Mouse (Mus musculus) MEL-GATA-1-ER (cell line): ENCODE results near the gene Nefh.
A peak's percentile ranks its signal among the peaks of the same experiment; 100 is the strongest.

ENCODE experiments used
- DNase-seq: peaks from one replicate; pipeline ENCODE4 v3.0.0-alpha.2; 2012; ENCODE audit warnings: low read depth; ENCODE audit errors: extremely low read depth

The Nefh gene

DNA sequence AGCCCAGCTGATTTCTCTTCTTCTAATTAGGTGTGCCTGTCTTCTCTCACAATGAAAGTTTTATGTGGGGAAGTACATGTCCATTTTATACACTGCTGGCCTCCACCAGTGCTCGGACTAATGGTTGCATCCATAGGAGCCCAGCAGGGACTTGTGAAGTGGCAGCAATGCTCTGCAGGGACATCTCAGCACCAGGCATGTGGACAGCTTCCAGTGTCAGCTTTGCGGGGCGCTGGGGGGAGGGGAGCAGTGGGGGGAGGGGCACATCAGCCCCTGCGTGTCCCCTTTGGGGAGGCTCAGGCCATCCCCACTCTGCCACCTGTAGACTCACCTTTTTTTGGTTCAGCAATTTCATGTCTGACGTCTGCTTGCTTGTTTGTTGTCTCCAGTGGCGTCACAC, 5.5 kb upstream of the Nefh start:
- no peak for DNase-seq

DNA sequence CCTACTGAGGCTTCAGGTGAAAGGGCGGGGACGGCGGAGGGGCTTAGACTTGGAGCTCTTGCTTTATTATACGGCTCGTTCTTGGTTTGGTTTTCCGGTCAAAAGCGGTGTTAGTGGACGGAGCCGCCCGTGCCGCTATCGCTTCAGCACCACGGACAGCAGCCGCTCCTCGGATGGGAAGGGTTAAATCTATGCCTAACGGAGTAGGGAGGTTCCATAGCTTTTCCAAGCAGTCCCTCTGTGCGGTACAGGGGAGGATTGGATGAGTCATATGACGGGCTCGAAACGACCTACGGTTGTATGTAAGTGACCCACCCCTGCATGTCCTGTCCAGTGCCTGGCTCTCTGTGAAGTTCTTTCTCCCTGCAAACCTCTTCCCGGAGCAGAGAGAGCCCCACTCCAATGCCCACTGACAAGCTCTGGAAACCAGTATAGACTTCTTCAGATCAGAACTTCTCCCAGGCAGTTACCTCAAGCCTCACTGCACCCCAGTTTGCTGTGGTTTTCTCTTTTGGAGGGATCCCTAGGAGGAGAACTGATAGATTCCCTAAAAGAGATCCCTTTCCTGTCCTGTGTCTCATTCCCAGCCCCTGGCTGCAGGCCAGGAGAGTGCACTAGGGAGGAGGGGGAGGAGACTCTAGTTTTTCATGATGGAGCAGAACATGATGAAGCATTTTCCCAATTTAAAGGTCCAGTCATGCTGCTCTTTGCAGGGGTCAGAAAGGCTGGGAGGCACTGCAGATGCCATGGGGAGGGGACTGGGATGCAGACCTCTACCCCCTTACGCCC, 1.6 kb upstream of the Nefh start:
- no peak for DNase-seq

DNA sequence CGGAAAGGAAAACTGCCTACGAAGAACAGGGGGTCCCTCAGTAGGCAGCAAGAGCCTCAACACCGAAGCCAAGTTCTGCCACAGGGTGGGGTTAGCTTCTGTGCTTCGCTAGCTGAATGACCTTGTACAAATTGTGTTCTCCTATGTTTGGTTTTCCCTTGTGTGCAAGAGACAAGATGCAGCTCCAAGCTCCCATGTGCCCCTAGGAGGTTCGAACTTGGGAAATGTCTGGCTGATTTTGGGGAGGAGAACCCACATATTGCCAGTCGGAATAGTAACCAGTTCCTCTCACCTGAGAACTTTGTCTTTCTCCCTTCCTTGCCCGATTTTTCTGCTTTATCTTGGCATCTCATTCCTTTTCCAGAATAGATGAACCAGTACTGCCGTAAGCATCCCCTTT, 928 bp upstream of the Nefh start:
- DNase-seq, result no peak

DNA sequence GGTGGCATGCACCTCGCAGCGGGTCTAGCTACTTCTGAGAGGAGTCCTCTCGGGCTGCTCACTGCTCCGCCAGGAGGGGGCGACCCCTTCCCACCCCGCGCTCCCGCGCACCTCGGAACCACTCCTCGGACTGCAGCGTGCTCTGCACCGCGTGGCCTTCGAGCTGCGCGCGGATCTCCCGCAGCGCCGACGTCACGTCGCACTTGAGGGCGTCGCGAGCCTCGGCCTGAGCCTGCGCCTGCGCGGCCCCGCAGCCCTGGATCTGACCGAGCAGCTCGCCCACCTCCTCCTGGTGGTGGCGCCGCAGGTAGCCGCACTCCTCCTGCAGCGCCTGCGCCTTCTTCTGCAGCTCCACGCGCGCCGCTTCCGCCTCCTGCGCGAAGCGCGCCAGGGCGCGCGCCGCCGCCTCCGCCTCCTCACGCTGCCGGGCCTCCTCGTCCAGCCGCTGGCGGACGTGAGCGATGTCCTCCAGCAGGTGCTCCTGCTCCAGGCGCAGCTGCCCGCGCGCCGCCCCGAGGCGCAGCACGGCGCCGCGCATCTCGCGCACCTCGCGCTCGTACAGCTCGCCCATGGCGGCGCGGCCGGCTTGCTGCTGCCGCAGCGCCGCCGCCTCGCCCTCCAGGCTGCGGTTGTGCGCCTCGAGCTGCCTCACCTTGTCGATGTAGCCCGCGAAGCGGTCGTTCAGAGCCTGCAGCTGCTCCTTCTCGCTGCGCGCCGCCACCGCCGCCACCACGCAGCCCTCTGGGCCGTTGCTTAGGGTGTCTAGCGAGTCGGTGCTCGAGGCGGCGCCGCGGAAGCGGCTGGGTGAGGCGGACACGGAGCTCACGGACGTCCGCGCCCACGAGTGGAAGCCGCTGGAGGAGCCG, 684 bp downstream of the Nefh start:
- DNase-seq, result no peak

DNA sequence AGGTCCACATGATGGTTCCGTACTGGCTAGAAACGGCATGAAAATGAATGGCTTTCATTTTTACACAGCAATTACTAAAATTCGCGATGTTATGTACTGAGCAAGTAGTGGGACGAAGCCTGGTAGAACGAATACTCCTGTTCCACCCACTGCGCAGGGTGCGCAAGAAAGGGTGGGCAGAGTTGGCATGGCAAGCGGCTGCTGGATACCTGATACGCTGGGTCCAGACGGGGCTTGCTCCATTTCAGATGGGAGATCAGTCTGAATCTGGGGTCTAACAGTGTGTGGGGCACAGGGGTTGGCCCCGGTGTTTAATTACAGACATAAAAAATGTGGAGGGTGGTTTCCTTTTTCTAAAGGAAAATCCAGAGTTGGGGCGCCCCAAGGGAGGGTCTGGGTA, 1.3 kb downstream of the Nefh start:
- no peak for DNase-seq

DNA sequence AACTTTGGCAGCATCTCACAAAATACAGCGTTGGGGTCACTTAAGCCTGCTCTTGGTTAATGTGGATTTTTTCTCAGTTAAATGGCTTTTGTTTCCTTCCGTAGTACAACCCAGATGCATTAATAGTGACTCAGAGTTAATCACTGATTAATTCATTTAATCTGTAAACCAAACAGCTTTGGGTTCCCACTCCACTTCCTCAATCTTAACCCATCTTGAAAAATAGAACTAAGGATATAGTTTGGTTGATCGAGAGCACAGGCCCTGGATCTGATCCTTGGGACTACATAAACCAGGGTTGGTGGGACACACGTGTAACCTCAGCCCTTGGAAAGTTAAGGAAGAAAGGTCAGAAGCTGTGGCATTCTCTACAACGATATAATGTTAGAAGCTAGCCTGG, 11.6 kb downstream of the Nefh start:
- DNase-seq, result no peak

DNA sequence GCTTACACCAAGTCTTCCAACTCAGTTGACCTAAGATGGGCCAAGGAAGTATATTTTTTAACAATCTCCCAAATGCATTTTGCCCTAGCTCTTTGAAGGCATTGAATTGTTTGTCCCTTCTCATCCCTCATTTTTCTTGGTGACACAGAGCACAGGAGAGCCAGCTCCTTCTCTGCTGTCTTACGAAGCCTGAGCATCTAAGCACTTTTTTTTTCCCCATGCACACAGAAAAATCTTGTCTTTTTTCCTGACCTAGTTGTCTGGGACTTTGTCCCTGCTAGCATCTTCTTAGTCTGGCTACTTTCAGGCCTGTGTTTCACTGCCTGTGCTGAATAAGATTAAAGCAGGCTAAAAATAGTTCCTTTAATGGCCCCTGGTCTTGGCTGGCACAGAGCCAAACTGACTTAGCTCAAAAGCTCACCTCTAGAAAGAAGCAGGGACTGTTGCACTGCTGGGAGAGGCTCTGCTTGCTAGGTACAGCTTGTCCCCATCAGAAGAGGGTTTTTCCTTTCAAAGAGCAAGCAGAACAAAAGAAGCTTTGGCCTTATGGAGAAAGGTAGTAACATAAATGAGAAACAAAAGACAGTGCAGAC, 16.8 kb downstream of the Nefh start:
- DNase-seq, result no peak

DNA sequence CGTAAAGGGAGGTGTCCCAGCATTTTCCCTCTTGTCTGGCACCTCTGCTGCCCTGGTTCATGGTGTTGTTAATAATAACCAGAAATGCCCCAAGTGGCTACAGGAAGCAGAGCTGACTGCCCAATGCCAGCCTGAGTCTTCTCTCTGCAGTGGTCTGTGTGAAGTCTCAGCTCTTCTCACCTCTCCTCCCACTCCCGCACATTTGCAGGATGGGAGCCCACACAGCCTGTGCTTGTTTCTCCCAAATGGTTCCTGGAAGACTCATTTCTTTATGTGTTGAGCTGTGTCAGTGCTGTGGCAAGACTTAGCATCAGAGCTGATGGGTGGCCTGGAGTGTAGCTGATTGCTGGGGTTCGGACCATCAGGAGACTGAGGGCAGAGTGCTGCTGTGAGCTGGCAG, 20.6 kb downstream of the Nefh start:
- no peak for DNase-seq

DNA sequence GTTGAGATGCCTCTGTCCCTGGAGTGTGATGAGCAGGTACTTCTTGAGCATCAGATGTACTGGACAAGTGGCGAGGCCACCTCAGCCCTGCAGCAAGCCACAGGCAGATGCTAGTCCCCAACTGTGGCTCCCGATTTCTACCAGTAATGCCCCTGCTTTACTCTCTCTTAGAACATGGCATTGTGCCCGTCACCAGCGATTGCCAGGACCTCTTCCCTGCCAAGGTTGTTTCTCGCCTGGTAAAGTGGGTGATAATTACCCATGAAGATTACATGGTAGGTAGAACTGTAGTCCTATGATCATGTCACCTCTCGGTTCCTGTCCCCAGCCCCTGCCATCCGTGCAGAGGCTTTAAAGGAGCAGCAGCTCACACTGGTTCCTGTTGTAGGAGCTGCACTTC, 26.1 kb downstream of the Nefh start:
- no peak for DNase-seq

DNA sequence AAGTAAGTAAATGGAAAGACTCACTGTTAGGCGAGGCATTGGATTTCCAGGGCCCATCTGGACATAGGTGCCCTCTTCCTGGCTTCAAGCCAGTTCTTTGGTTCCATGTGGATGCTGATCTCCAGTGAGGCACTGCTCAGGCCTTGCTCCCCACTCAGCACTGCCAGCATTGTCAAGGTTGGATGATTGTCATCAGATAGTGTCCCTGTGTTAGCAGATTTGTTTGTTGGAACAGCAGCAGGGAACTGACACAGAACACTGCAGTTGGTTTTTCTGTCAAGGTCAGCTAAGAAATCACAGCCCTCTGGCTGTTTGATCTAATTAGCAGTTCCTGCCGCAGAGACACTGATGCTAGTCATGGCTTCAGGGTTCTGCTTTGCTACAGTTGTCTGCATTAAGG, 26.6 kb downstream of the Nefh start:
- DNase-seq, result no peak

DNA sequence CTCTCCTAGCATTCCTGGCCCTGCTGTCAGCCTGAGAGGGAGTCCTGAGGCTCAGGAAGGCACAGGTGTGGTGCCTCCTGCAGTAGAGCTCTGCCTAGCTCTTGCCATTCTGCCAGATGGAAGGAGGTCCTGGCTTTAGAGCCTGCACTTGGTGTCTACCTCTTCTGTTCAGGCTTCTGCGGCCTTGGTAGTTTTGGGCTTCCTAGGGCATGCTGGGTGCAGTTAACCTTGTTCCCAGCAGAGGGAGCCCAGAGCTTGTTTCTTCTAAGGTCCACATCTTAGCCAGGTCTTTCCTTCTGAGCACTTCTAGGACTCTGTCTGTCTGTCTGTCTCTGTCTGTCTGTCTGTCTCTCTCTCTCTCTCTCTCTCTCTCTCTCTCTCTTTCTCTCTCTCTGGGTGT, 31.8 kb downstream of the Nefh start:
- peak; percentile 33 for DNase-seq

DNA sequence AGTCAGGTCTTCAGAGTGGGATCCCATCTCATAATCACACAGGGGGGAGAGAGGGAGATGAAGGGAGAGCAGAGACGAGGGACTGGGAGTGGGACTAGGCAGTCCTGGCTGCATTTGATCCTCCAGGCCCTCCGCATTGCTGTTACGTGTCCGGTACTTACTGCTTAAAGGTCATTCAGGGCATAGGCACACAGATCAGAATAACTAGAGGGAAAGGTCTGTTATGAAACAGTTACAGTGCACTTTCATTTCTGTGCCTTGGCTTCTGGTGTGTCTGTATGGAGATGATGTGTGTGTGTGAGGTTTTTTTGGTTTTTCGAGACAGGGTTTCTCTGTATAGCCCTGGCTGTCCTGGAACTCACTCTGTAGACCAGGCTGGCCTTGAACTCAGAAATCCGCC, 41.6 kb downstream of the Nefh start:
- no peak for DNase-seq

DNA sequence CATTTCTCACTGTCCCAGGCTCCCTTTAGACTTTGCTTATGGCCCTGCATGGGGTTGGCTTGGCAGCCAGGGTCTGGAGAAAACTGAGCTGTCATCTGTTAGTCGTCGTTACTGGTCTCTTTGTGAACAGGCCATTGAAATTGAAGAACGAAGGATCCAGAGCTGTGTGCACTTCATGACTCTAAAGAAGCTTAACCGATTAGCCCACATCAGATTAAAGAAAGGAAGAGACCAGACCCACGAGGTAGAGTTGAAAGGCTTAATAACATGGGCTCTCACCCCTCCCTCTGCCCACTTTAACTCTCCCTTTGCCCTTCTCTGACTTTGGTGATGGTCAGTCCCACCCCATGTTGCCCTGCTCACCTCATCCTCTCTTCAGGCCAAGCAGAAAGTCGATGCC, 45.9 kb downstream of the Nefh start:
- no peak for DNase-seq

DNA sequence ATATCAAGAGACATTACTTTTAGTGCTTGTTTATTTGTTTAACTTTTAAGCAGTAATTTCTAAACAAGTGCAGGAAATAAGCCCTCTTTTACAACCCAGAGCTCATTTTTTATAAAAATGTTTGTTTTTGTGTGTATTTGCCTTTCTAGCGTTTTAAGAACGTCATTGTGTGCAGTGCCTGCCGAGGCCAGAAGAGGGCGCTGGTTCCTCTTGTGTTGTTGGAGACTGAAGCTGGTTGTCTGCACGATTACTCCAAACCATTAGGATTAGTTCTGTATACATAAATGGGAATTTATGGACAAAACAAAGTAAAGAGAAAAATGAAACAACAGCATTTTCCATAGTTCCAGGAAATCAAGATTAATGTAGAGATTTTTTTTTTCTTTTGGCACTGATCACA, 47.4 kb downstream of the Nefh start:
- peak; percentile 26 for DNase-seq

DNA sequence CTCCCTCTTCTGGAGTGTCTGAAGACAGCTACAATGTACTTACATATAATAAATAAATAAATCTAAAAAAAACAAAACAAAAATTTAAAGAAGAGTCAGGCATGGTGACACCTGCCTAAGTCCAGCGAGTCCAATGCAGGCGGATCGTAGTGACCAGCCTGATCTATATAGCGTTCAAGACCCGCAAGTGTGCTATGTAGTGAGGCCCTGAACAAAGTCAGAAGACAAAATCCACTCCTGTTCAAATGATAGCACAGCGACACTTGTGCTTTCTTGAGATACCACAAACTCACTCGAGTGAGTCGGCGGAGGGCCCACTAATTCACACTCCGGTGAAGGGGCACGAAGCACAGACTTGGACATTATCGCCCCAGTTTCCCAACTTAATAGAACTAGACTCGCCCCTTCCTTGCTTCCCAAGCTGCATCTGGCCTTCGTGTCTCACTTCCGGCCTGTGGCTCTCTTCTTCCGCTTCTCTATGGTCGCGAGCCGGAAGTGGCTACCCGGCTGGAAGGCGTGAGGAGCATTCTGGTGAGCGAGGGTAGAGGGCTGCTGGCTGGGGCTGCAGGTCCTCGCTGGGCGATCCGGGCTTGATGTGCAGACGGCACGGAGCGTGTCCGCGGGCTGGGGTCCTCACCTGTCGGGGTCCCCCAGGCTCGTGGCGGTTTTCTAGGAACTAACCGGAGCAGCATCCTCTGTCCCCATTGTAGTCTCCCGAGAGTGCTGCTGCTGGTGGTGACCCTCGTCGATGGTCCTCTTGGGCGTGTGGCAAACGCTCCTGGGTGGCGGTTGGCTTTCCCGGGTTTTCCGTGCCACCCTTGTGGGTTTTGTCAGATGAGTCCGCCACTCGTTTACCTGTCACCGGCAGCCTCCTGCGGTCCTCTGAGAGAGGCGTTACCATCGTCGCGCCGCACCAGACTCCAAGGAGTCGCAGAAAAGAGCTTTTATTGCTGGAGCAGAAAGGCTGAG, 52.7 kb downstream of the Nefh start, which contains the start of gene Thoc5:
TSS of gene Thoc5 (plus strand) at position 473 of the 969 bp plus-strand sequence.
- peak; percentile 78 for DNase-seq
